Mouse (Mus musculus) C2C12 (cell line): ENCODE results near the gene Cdsn.

ENCODE experiments used
- CEBPB ChIP-seq: IDR thresholded peaks from one replicate; pipeline ENCODE4 v1.6.1; 2011; ENCODE audit warnings: low read depth, mild to moderate bottlenecking, control low read depth, moderate library complexity
- CTCF ChIP-seq: IDR thresholded peaks from one replicate; pipeline ENCODE4 v1.5.1; 2011; ENCODE audit not compliant: control insufficient read depth, insufficient read depth, insufficient read length
- FOSL1 ChIP-seq: IDR thresholded peaks from one replicate; pipeline ENCODE4 v1.8.0; 2011; ENCODE audit warnings: mild to moderate bottlenecking, low read length; ENCODE audit not compliant: poor library complexity, insufficient read depth, severe bottlenecking
- MAX ChIP-seq: IDR thresholded peaks from one replicate; pipeline ENCODE4 v1.6.1; 2011; ENCODE audit warnings: mild to moderate bottlenecking, control low read depth
- MYOD1 ChIP-seq: IDR thresholded peaks from one replicate; pipeline ENCODE4 v1.6.1; 2011; ENCODE audit warnings: low read depth; ENCODE audit not compliant: control insufficient read depth, insufficient read length
- MYOG ChIP-seq: IDR thresholded peaks from one replicate; pipeline ENCODE4 v1.6.1; 2011; ENCODE audit not compliant: control insufficient read depth, insufficient read length; ENCODE audit errors: extremely low read depth
- USF1 ChIP-seq: IDR thresholded peaks from one replicate; pipeline ENCODE4 v1.6.1; 2011; ENCODE audit warnings: low read depth, mild to moderate bottlenecking, control low read depth, moderate library complexity

- TF ChIP-seq CTCF (no peak), USF1 (no peak), MAX (no peak), MYOG (no peak), MYOD1 (no peak), FOSL1 (no peak), CEBPB (no peak)
Observed at GRCm38 (mm10) chr17:35554761-35555397, 3.0 kb downstream of the Cdsn start.
